Mouse (Mus musculus) midbrain, postnatal 0 days (tissue): Measurements from ENCODE around the gene Raet1e. TPM values are rescaled to one million over a fixed set of nuclear protein-coding genes. Genes with fewer than 3 reads are reported as not detected.
"Not testable (repeated sequence)": the region's sequence is repeated elsewhere in the genome, so short reads cannot be mapped to it uniquely, and the experiment has no call there.

Experiments
- ATAC-seq: fragments of 200-750 bp; cut with Nextera tagmentation; 2 replicates; pipeline ENCODE4 v1.8.0; 2017; ENCODE audit warnings: moderate number of reproducible peaks, mild to moderate bottlenecking, moderate TSS enrichment, moderate library complexity; ENCODE audit not compliant: low FRiP score
- DNase-seq: peaks from one replicate; pipeline ENCODE4 v3.0.0-alpha.2; 2015; ENCODE audit warnings: low spot score
- H3K27ac ChIP-seq: fragments of 300-500 bp; sonication (generic); 2 replicates; pipeline ENCODE4 v1.5.1; 2014; ENCODE audit warnings: low read depth, mild to moderate bottlenecking, low read length, mixed read lengths
- H3K27me3 ChIP-seq: fragments of 300-500 bp; sonication (generic); 2 replicates; pipeline ENCODE4 v1.6.1; 2014; ENCODE audit warnings: low read length, control low read depth, mixed read lengths; ENCODE audit not compliant: insufficient read depth
- H3K36me3 ChIP-seq: fragments of 300-500 bp; sonication (generic); 2 replicates; pipeline ENCODE4 v1.6.1; 2014; ENCODE audit warnings: low read length, control low read depth, mixed read lengths; ENCODE audit not compliant: insufficient read depth
- H3K4me1 ChIP-seq: fragments of 300-500 bp; sonication (generic); 2 replicates; pipeline ENCODE4 v1.6.1; 2014; ENCODE audit warnings: mild to moderate bottlenecking, control low read depth, antibody characterized with exemption, low read length, mixed read lengths; ENCODE audit not compliant: insufficient read depth
- H3K4me2 ChIP-seq: fragments of 300-500 bp; sonication (generic); 2 replicates; pipeline ENCODE4 v1.6.1; 2014; ENCODE audit warnings: low read depth, mild to moderate bottlenecking, low read length, mixed read lengths; ENCODE audit not compliant: poor library complexity, severe bottlenecking
- H3K4me3 ChIP-seq: fragments of 300-500 bp; sonication (generic); 2 replicates; pipeline ENCODE4 v1.5.1; 2014; ENCODE audit warnings: low read depth, mild to moderate bottlenecking, low read length, moderate library complexity
- H3K9ac ChIP-seq: fragments of 300-500 bp; sonication (generic); replicated peaks from 2 replicates; pipeline ENCODE4 v1.6.1; 2014; ENCODE audit warnings: mild to moderate bottlenecking, low read length, moderate library complexity, mixed read lengths; ENCODE audit not compliant: poor library complexity, severe bottlenecking
- H3K9me3 ChIP-seq: fragments of 300-500 bp; sonication (generic); 2 replicates; pipeline ENCODE4 v1.6.1; 2016; ENCODE audit warnings: low read length, control low read depth
- CTCF ChIP-seq: IDR thresholded peaks from 2 replicates; pipeline ENCODE4 v1.5.1; 2016; ENCODE audit warnings: antibody characterized with exemption, mild to moderate bottlenecking
- WGBS: fragments of 180-500 bp; shearing (Covaris S2); extraction: QIAGEN DNeasy Blood & Tissue Kit; methylation state at CpG from one replicate; pipeline ENCODE4 v1.1.7; 2014; 5-methylcytosine and 5-hydroxymethylcytosine counted together
- polyA plus RNA-seq: library from polyadenylated mRNA; unstranded; fragments of >200 nt; fragmentation: Nextera tagmentation; extraction: Ambion mirVana; gene quantifications from 2 replicates; pipeline ENCODE4 v1.2.1, GENCODE M21; 2015
- total RNA-seq: library from RNA; depleted of rRNA; stranded (reverse); fragments of >200 nt; gene quantifications from 2 replicates; pipeline ENCODE4 v1.2.3, GENCODE M21; 2014; rRNA removed

The Raet1e gene
- total and polyA plus RNA-seq, 2 experiments from 2014 or later, result 0.11 TPM; not detected in 1

DNA sequence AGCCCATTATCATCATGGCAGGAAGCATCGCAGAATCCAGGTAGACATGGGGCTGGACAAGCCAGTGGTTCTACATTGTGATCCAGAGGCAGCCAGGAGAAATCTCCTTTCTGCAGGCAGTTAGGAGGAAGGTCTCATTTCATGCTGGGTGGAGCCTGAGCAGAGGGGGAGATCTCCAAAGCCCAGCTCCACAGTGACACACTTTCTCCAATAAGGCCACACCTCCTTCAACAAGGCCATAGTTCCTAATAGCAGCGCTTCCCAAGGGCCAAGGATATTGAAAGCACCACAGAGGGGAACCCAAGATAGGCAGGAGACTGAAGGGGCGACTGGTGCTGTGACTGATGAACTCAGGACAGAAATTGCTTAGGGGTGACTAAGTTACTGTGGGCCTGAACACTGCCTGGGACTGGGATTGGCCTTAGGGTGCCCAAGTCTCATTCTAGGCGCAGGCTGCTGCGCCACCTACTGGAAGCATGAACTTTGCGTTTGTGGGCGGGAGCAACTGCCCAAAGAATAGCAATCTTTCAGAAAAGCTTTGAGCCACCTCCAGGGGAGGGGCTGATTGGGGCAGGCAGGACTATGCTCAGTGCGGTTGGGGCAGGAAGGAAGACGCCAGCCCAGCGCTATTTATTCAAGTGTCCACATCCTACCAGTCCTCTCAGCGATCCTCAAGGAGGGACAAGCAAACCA is 244.0 kb downstream of the Raet1e start:
- H3K4me3 ChIP-seq, H3K27ac ChIP-seq, H3K27me3 ChIP-seq, H3K4me1 ChIP-seq, H3K36me3 ChIP-seq, H3K4me2 ChIP-seq, H3K9me3 ChIP-seq, H3K9ac ChIP-seq: not testable (repeated sequence)
- WGBS, result 9% methylated on average over 8 of the region's 11 CpGs
- ATAC-seq (peak; percentile 58; the same call in 1 of the 2 replicates), DNase-seq (peak; percentile 59)
- peak; percentile 66 for TF ChIP-seq CTCF

DNA sequence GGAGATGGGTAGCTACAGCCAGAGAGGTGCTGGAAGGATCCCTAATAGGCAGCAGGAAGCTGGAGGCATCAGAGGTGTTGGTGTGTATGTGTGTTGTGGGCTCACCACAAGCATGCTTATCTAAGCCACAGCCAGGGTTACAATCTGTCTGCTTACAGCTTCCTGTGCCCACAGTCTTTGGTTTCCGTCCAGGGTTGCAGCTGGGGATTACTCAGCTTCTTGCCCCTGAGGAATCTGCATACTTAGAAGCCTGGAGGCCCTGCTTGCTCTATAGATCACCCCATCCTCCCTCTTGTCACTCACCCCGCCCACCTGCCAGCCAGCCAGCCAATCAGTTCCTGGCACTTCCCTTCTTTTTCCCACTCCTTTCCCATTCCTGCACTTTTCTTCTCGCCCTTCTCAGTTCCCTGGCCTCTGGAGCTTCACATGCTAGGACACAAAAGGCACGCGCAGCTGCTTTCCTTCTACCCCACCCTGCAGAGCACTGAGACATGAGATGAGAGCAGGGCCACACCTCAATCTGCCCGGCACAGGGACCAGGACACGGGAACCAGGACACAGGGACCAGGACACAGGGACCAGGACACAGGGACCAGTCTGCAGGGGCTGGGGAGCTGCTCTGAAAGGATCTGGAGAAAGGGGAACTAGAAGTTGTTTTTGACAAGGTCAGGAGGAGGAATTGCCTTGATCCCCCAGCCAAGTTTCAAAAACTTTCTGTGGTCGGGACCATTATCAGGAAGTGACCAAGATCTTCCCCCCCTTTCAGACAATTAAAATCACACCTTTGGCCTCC is 255.5 kb downstream of the Raet1e start:
- 0% methylated on average over 1 of the region's 8 CpGs for WGBS
- H3K27ac ChIP-seq, H3K9me3 ChIP-seq, H3K4me3 ChIP-seq, H3K27me3 ChIP-seq, H3K4me1 ChIP-seq, ATAC-seq, H3K4me2 ChIP-seq, H3K36me3 ChIP-seq, H3K9ac ChIP-seq: not testable (repeated sequence)
- peak; percentile 4 for DNase-seq

Other genes with a start within 250 kb of the Raet1e start
- not detected in 2 replicates for gene 4930444G20Rik, start 90.5 kb upstream of the Raet1e start, total RNA-seq
- gene 4930444G20Rik, start 90.5 kb upstream of the Raet1e start, polyA plus RNA-seq, result not detected in 2 replicates
- not detected in 2 replicates for gene E030030I06Rik, start 9.3 kb upstream of the Raet1e start, total RNA-seq
- gene E030030I06Rik, start 9.3 kb upstream of the Raet1e start, polyA plus RNA-seq, result 1.8 and 1.9 TPM in 2 replicates
- gene H60b, start within 50 bp of the Raet1e start, total RNA-seq, result 3.4 TPM in 1 of 2 replicates, not detected in the other
- gene H60b, start within 50 bp of the Raet1e start, polyA plus RNA-seq, result 0.28 TPM in 1 of 2 replicates, not detected in the other
- 0.33 and 0.77 TPM in 2 replicates for gene Raet1d, start 202.0 kb downstream of the Raet1e start, total RNA-seq
- gene Raet1d, start 202.0 kb downstream of the Raet1e start, polyA plus RNA-seq, result 0.62 and 0.82 TPM in 2 replicates